Mouse (Mus musculus) cerebellum, adult 2 months (tissue): ENCODE measurements at regions not wholly inside any gene's neighbourhood (a gene's known extent, or its start where the extent isn't known, plus 50 kb on each side); places are given as distances from the start of the nearest gene placed in this dataset.

Source experiments
- CTCF ChIP-seq: fragments of 200-500 bp; IDR thresholded peaks from 2 replicates; pipeline ENCODE4 v1.5.1; 2011; ENCODE audit warnings: low read depth, mild to moderate bottlenecking, control low read depth, low read length, moderate library complexity, borderline replicate concordance; ENCODE audit not compliant: insufficient read depth
- POLR2A ChIP-seq: fragments of 200-500 bp; IDR thresholded peaks from 2 replicates; pipeline ENCODE4 v1.6.1; 2011; ENCODE audit warnings: low read length, control low read depth, borderline replicate concordance; ENCODE audit not compliant: insufficient read depth

DNA sequence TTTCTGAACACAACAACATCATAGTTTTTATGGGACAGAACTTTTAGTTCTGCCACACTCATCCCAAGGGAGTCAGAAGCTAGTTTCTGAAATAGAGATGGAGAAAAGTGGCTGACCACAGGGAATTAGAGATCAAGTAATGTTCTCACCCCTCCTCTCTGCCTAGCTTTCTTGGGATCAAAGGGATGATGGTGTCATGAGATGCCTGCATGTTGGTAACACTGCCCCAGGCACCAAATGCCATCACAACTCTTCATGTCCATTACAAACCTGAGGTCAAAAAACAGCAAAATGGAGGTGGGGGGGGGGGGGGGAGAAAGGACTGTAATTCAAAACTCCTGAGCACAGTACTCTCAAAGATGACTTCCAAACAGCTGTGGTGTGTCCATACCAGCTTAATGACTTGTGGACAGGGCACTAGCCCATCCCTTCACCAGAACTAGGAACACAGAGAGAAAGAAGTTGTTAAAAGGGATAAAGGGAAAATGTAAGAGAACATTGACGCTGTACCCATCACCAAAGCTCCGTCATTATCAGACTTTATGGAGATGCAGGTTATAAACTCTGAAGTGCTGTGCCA, 127.9 kb upstream of the Tfap2d start:
- no peak for TF ChIP-seq CTCF
- TF ChIP-seq POLR2A, result no peak
